Mouse (Mus musculus): Measurements from ENCODE around the gene Slc38a6.

- no peak for TF ChIP-seq HCFC1 (IDR thresholded peaks at IDR 0.05; ENCODE audit: low read depth, low read length)
- no peak for TF ChIP-seq CTCF (IDR thresholded peaks at IDR 0.05 in 2 of 3, conservative IDR thresholded peaks at IDR 0.05 in 1 of 3; ENCODE audit: control insufficient read depth in 1 of 3, insufficient read depth in 1 of 3, low read depth in 2 of 3, low read length in 3 of 3, poor library complexity in 1 of 3, severe bottlenecking in 1 of 3)
- TF ChIP-seq TCF12 (IDR thresholded peaks at IDR 0.05; ENCODE audit: low read depth, low read length) = no peak
- no peak for TF ChIP-seq SMC3 (IDR thresholded peaks at IDR 0.05; ENCODE audit: low read depth, low read length)
- TF ChIP-seq POLR2A (IDR thresholded peaks at IDR 0.05; ENCODE audit: control insufficient read depth in 1 of 2, insufficient read depth in 1 of 2, low read depth in 1 of 2, low read length in 2 of 2, poor library complexity in 1 of 2) = no peak
- TF ChIP-seq GATA1 (IDR thresholded peaks at IDR 0.05; ENCODE audit: low read depth, low read length) = no peak
- TF ChIP-seq ZC3H11A (IDR thresholded peaks at IDR 0.05; ENCODE audit: low read depth, low read length) = no peak
- TF ChIP-seq POLR2AphosphoS2 (IDR thresholded peaks at IDR 0.05; ENCODE audit: low read length) = no peak
- TF ChIP-seq EP300 (IDR thresholded peaks at IDR 0.05; ENCODE audit: low read depth in 1 of 2, low read length in 2 of 2) = no peak
- TF ChIP-seq MYC (IDR thresholded peaks at IDR 0.05; ENCODE audit: low read depth, low read length) = no peak
Observed at GRCm38 (mm10) chr12:73337127-73337526, 50.5 kb downstream of the Slc38a6 start.
